Mouse (Mus musculus): Measurements from ENCODE around the gene Tubg2.

The Tubg2 gene

GRCm38 (mm10) chr11:101155728-101156371 is at the start of gene Tubg2:
Gene Tubg2, plus strand, starts transcription at chr11:101155907.
- WGBS = 2% methylated on average over 36 of the region's 36 CpGs

- WGBS = 52% methylated on average over 4 of the region's 4 CpGs
Measured at GRCm38 (mm10) chr11:101109351-101109750, 46.4 kb upstream of the Tubg2 start.

- 53% methylated on average over 5 of the region's 5 CpGs for WGBS
Measured at GRCm38 (mm10) chr11:101110708-101111107, 45.0 kb upstream of the Tubg2 start.

- 78% methylated on average over 4 of the region's 4 CpGs for WGBS
Measured at GRCm38 (mm10) chr11:101111178-101111577, 44.5 kb upstream of the Tubg2 start.

- 83% methylated on average over 3 of the region's 3 CpGs for WGBS
Measured at GRCm38 (mm10) chr11:101112186-101112585, 43.5 kb upstream of the Tubg2 start.

GRCm38 (mm10) chr11:101115564-101115963 is 40.1 kb upstream of the Tubg2 start:
- WGBS = 38% methylated on average over 2 of the region's 2 CpGs

- 34% methylated on average over 4 of the region's 4 CpGs for WGBS
Measured at GRCm38 (mm10) chr11:101118105-101118504, 37.6 kb upstream of the Tubg2 start.

GRCm38 (mm10) chr11:101119131-101119760 is 36.5 kb upstream of the Tubg2 start:
- WGBS = under 1% methylated on average over 38 of the region's 39 CpGs

- WGBS = under 1% methylated on average over 61 of the region's 61 CpGs
Measured at GRCm38 (mm10) chr11:101119761-101120544, 35.8 kb upstream of the Tubg2 start, which contains the start of the genes Retreg3 and Tubg1. Gene Retreg3, minus strand, starts transcription at chr11:101119893. Gene Tubg1, plus strand, starts transcription at chr11:101119938.

GRCm38 (mm10) chr11:101120545-101121188 is 35.0 kb upstream of the Tubg2 start:
- 18% methylated on average over 19 of the region's 19 CpGs for WGBS

- WGBS = 93% methylated on average over 8 of the region's 8 CpGs
Measured at GRCm38 (mm10) chr11:101124494-101124893, 31.2 kb upstream of the Tubg2 start.

GRCm38 (mm10) chr11:101125008-101125407 is 30.7 kb upstream of the Tubg2 start:
- 96% methylated on average over 7 of the region's 9 CpGs for WGBS

- 100% methylated on average over 1 of the region's 1 CpGs for WGBS
Measured at GRCm38 (mm10) chr11:101127075-101127474, 28.6 kb upstream of the Tubg2 start.

- WGBS = 77% methylated on average over 11 of the region's 11 CpGs
Measured at GRCm38 (mm10) chr11:101128996-101129577, 26.6 kb upstream of the Tubg2 start.

GRCm38 (mm10) chr11:101130056-101130756 is 25.5 kb upstream of the Tubg2 start:
- 42% methylated on average over 18 of the region's 18 CpGs for WGBS

- 50% methylated on average over 2 of the region's 2 CpGs for WGBS
Measured at GRCm38 (mm10) chr11:101131187-101131586, 24.5 kb upstream of the Tubg2 start.

- WGBS = 84% methylated on average over 6 of the region's 6 CpGs
Measured at GRCm38 (mm10) chr11:101131701-101132100, 24.0 kb upstream of the Tubg2 start.

- 69% methylated on average over 12 of the region's 12 CpGs for WGBS
Measured at GRCm38 (mm10) chr11:101133037-101133436, 22.7 kb upstream of the Tubg2 start.

GRCm38 (mm10) chr11:101134217-101134865 is 21.4 kb upstream of the Tubg2 start:
- 68% methylated on average over 13 of the region's 13 CpGs for WGBS

- 79% methylated on average over 7 of the region's 7 CpGs for WGBS
Measured at GRCm38 (mm10) chr11:101137000-101137399, 18.7 kb upstream of the Tubg2 start.
